Mouse (Mus musculus) stomach, postnatal 0 days (tissue): ENCODE results near the gene Scaf1.

Experiments used
- CTCF ChIP-seq: IDR thresholded peaks from 2 replicates; pipeline ENCODE4 v1.5.1; 2016; ENCODE audit warnings: antibody characterized with exemption, low read depth, mild to moderate bottlenecking, moderate library complexity
- EP300 ChIP-seq: optimal IDR thresholded peaks from 2 replicates; pipeline ENCODE3; 2016; ENCODE audit warnings: antibody characterized with exemption

DNA sequence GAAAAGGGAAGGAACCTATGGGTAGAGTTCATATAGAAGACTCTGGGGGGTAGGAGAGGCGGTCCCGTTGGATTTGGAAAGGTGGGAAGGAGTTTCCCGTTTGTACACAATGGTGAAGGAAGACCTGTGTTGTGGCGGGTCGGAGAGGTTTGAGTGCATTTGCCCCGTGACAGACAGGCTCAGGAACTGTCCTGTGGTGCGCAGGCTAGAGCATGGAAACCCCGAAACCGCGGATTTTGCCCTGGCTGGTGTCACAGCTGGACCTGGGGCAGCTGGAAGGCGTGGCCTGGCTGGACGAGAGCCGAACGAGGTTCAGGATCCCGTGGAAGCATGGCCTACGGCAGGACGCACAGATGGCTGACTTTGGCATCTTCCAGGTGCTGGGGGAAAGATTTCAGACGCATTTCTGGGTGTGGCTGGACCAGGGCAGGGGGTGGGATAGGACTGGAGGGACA, 17.6 kb downstream of the Scaf1 start, which contains the start of gene Bcl2l12:
- TF ChIP-seq CTCF (no peak), EP300 (no peak)
